Mouse (Mus musculus): ENCODE results near the gene Tmc4. TPM values are rescaled to one million over a fixed set of nuclear protein-coding genes. Genes with fewer than 3 reads are reported as not detected.

The Tmc4 gene
- total and polyA plus RNA-seq, 2 experiments from 2014 or later, result 4.0 to 4.2 TPM

GRCm38 (mm10) chr7:3684698-3685097 lies 7.3 kb upstream of the Tmc4 start:
- no peaks in the 10 kb centered on the region for H3K9me3 ChIP-seq (ENCODE audit: low read length)
- H3K4me3 ChIP-seq (ENCODE audit: low read depth, low read length), result no peak overlapping the region
- peaks cover 12% of the 10 kb centered on the region; the same call in 1 of the 2 replicates for H3K4me1 ChIP-seq (ENCODE audit: insufficient read depth, low read length)
- peak overlapping the region; percentile 74 for H3K27ac ChIP-seq (ENCODE audit: low read depth, low read length)
- no peak overlapping the region for H3K4me2 ChIP-seq (ENCODE audit: low read depth, low read length, poor library complexity, severe bottlenecking)
- WGBS, result 58% methylated on average over 8 of the region's 8 CpGs
- H3K9ac ChIP-seq (replicated peaks; ENCODE audit: low read length, poor library complexity, severe bottlenecking), result no peak overlapping the region; the same call in 1 of the 2 replicates
- no peak for DNase-seq (ENCODE audit: low spot score)
- H3K27me3 ChIP-seq (ENCODE audit: insufficient read depth, low read length), result no peaks in the 10 kb centered on the region
- no peak; the same call in 1 of the 2 replicates for ATAC-seq (ENCODE audit: low FRiP score)
- no peak for TF ChIP-seq CTCF (IDR thresholded peaks at IDR 0.05)
- H3K36me3 ChIP-seq (ENCODE audit: insufficient read depth, low read length), result peaks cover 20% of the 10 kb centered on the region

GRCm38 (mm10) chr7:3683908-3684550 lies 6.7 kb upstream of the Tmc4 start:
- Histone ChIP-seq H3K36me3 (ENCODE audit: insufficient read depth, low read length) (peaks cover 24% of the 10 kb centered on the region), H3K27me3 (ENCODE audit: insufficient read depth, low read length) (no peaks in the 10 kb centered on the region), H3K9me3 (ENCODE audit: low read length) (no peaks in the 10 kb centered on the region), H3K27ac (ENCODE audit: low read depth, low read length) (peak overlapping the region; percentile 74), H3K9ac (replicated peaks; ENCODE audit: low read length, poor library complexity, severe bottlenecking) (peak overlapping the region; percentile 8; the same call in 1 of the 2 replicates), H3K4me2 (ENCODE audit: low read depth, low read length, poor library complexity, severe bottlenecking) (0 out of 2 replicates have a peak overlapping the region, but pooled peaks have one; percentile 6), H3K4me3 (ENCODE audit: low read depth, low read length) (no peak overlapping the region), H3K4me1 (ENCODE audit: insufficient read depth, low read length) (peaks cover 12% of the 10 kb centered on the region; the same call in 1 of the 2 replicates)
- ATAC-seq (ENCODE audit: low FRiP score) (peak; percentile 79), DNase-seq (ENCODE audit: low spot score) (peak; percentile 76)
- no peak for TF ChIP-seq CTCF (IDR thresholded peaks at IDR 0.05)
- WGBS, result 44% methylated on average over 10 of the region's 10 CpGs

GRCm38 (mm10) chr7:3676371-3676770 lies 982 bp downstream of the Tmc4 start:
- Histone ChIP-seq H3K4me2 (ENCODE audit: low read depth, low read length, poor library complexity, severe bottlenecking) (no peak overlapping the region), H3K4me3 (ENCODE audit: low read depth, low read length) (no peak overlapping the region), H3K27me3 (ENCODE audit: insufficient read depth, low read length) (no peaks in the 10 kb centered on the region), H3K9ac (replicated peaks; ENCODE audit: low read length, poor library complexity, severe bottlenecking) (no peak overlapping the region), H3K9me3 (ENCODE audit: low read length) (no peaks in the 10 kb centered on the region), H3K27ac (ENCODE audit: low read depth, low read length) (no peak overlapping the region), H3K4me1 (ENCODE audit: insufficient read depth, low read length) (no peaks in the 10 kb centered on the region), H3K36me3 (ENCODE audit: insufficient read depth, low read length) (peaks cover 8% of the 10 kb centered on the region; the same call in 1 of the 2 replicates)
- ATAC-seq (ENCODE audit: low FRiP score), result no peak
- no peak for DNase-seq (ENCODE audit: low spot score)
- 86% methylated on average over 12 of the region's 12 CpGs for WGBS
- TF ChIP-seq CTCF (IDR thresholded peaks at IDR 0.05), result no peak

GRCm38 (mm10) chr7:3675228-3675548 lies 2.2 kb downstream of the Tmc4 start:
- Histone ChIP-seq H3K9ac (replicated peaks; ENCODE audit: low read length, poor library complexity, severe bottlenecking) (no peak overlapping the region), H3K4me2 (ENCODE audit: low read depth, low read length, poor library complexity, severe bottlenecking) (no peak overlapping the region), H3K4me1 (ENCODE audit: insufficient read depth, low read length) (no peaks in the 10 kb centered on the region), H3K4me3 (ENCODE audit: low read depth, low read length) (no peak overlapping the region), H3K36me3 (ENCODE audit: insufficient read depth, low read length) (peaks cover 8% of the 10 kb centered on the region; the same call in 1 of the 2 replicates), H3K27ac (ENCODE audit: low read depth, low read length) (no peak overlapping the region), H3K27me3 (ENCODE audit: insufficient read depth, low read length) (no peaks in the 10 kb centered on the region), H3K9me3 (ENCODE audit: low read length) (no peaks in the 10 kb centered on the region)
- ATAC-seq (ENCODE audit: low FRiP score) (peak; percentile 13; the same call in 1 of the 2 replicates), DNase-seq (ENCODE audit: low spot score) (no peak)
- no peak for TF ChIP-seq CTCF (IDR thresholded peaks at IDR 0.05)
- 78% methylated on average over 3 of the region's 3 CpGs for WGBS

- DNase-seq (ENCODE audit: low spot score), result peak; percentile 89
- TF ChIP-seq CTCF (IDR thresholded peaks at IDR 0.05), result peak; percentile 91
- Histone ChIP-seq H3K4me2 (ENCODE audit: low read depth, low read length, poor library complexity, severe bottlenecking) (no peak overlapping the region), H3K4me1 (ENCODE audit: insufficient read depth, low read length) (no peaks in the 10 kb centered on the region), H3K36me3 (ENCODE audit: insufficient read depth, low read length) (peaks cover 8% of the 10 kb centered on the region; the same call in 1 of the 2 replicates), H3K4me3 (ENCODE audit: low read depth, low read length) (no peak overlapping the region), H3K9ac (replicated peaks; ENCODE audit: low read length, poor library complexity, severe bottlenecking) (no peak overlapping the region), H3K27me3 (ENCODE audit: insufficient read depth, low read length) (no peaks in the 10 kb centered on the region), H3K27ac (ENCODE audit: low read depth, low read length) (no peak overlapping the region), H3K9me3 (ENCODE audit: low read length) (no peaks in the 10 kb centered on the region)
- WGBS, result 72% methylated on average over 10 of the region's 10 CpGs
- peak; percentile 85 for ATAC-seq (ENCODE audit: low FRiP score)
Measured at GRCm38 (mm10) chr7:3674507-3675227, 2.7 kb downstream of the Tmc4 start.

GRCm38 (mm10) chr7:3666921-3667391 lies 10.4 kb downstream of the Tmc4 start:
- Histone ChIP-seq H3K36me3 (ENCODE audit: insufficient read depth, low read length) (peaks cover 8% of the 10 kb centered on the region; the same call in 1 of the 2 replicates), H3K4me2 (ENCODE audit: low read depth, low read length, poor library complexity, severe bottlenecking) (no peak overlapping the region), H3K27me3 (ENCODE audit: insufficient read depth, low read length) (no peaks in the 10 kb centered on the region), H3K9ac (replicated peaks; ENCODE audit: low read length, poor library complexity, severe bottlenecking) (no peak overlapping the region), H3K27ac (ENCODE audit: low read depth, low read length) (no peak overlapping the region), H3K4me1 (ENCODE audit: insufficient read depth, low read length) (peaks cover 5% of the 10 kb centered on the region; the same call in 1 of the 2 replicates), H3K4me3 (ENCODE audit: low read depth, low read length) (no peak overlapping the region), H3K9me3 (ENCODE audit: low read length) (no peaks in the 10 kb centered on the region)
- DNase-seq (ENCODE audit: low spot score) (no peak), ATAC-seq (ENCODE audit: low FRiP score) (no peak)
- peak; percentile 40 for TF ChIP-seq CTCF (IDR thresholded peaks at IDR 0.05)
- WGBS, result 20% methylated on average over 14 of the region's 14 CpGs

Measured in midbrain, postnatal 0 days (tissue).